Mouse (Mus musculus) cerebellum, adult 11-12 months (tissue): Measurements from ENCODE around the gene Tbcd.
"Not testable (repeated sequence)": the region's sequence is repeated elsewhere in the genome, so short reads cannot be mapped to it uniquely, and the experiment has no call there.

Source experiments
- DNase-seq: peaks from one replicate; pipeline ENCODE4 v3.0.0; 2022

Gene Tbcd

GRCm38 (mm10) chr11:121658151-121658550, 206.4 kb downstream of the Tbcd start:
- no peak for DNase-seq

GRCm38 (mm10) chr11:121660604-121661003, 208.9 kb downstream of the Tbcd start:
- DNase-seq: not testable (repeated sequence)

GRCm38 (mm10) chr11:121661116-121661515, 209.4 kb downstream of the Tbcd start:
- no peak for DNase-seq
